Mouse (Mus musculus) activated CD4-positive, CD25-positive, alpha-beta regulatory T cell, adult 9 weeks (primary cell): ENCODE data around the gene Parp8. TPM values are rescaled to one million over a fixed set of nuclear protein-coding genes. Genes with fewer than 3 reads are reported as not detected.

Experiments
- polyA plus RNA-seq: library from polyadenylated mRNA; unstranded; fragments of 100-300 nt; shearing (Covaris generic); gene quantifications from one replicate; pipeline ENCODE4 v1.2.1, GENCODE M21; 2017

The Parp8 gene
- polyA plus RNA-seq: 29.2 TPM

DNA sequence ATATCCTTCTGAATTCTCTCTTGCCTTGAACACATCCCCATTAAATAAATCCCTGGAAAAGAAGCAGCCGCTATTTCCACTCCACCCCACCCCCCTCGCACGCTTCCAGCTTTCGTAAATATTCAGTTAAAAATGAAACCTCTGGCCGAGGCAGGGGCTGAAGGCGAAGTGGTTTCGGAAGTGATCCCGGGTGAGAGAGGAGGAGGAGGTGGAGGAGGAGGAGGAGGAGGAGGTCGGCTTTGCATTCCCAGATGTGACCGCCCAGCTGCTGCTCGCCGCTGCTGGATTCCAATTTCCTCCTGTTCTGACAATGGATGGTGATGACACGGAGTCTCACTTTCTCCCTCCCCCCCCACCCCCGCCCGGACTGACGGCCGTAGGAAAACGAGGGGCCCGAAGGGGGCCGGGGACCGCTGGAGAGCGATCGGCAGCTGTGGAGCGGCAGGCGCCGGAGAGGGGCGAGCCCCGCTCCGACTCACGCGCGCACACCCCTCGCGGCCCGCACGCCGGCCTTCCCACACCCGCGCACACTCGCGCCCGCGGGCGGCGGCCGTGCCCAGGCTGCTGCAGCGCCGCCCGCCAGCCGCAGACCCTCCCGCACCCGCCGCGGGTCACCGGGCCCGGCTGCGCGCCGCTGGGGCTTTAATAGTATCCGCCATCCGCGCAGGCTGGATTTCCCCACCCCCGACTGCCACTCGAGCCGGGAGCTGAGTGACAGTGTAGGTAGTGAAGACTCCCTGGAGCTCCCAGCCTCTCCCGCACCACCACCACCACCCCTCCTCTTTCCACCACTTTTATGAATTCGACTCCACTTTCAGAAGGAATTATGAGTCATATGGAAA is at the start of gene Parp8:
Gene Parp8, minus strand, starts transcription at position 312 of the 842 bp plus-strand sequence.

Other genes starting within 250 kb of the Parp8 start
- gene Emb, start 183.0 kb upstream of the Parp8 start, polyA plus RNA-seq: 156 TPM
- 0.83 TPM for gene Gm17509, start 195.5 kb upstream of the Parp8 start, polyA plus RNA-seq